Mouse (Mus musculus) kidney, embryonic 14.5 days (tissue): ENCODE measurements around the gene Tbkbp1. TPM values are rescaled to one million over a fixed set of nuclear protein-coding genes. Genes with fewer than 3 reads are reported as not detected.

Source experiments
- microRNA-seq: library from miRNA; unstranded; fragments of <30 nt; microRNA quantifications from one replicate; pipeline ENCODE4, GENCODE M21; 2016
- polyA plus RNA-seq: library from polyadenylated mRNA; unstranded; fragments of >200 nt; fragmentation: Nextera tagmentation; extraction: Ambion mirVana; gene quantifications from 2 replicates; pipeline ENCODE4 v1.2.1, GENCODE M21; 2014

Gene Tbkbp1
- polyA plus RNA-seq, 1 experiment from 2014 or later: 6.8 TPM

Small RNAs within 50 kb of the gene (microRNA-seq; reads per million reads assigned to microRNA genes)
- gene Mir7235: 0.63 reads per million

Other genes with a start within 250 kb of the Tbkbp1 start
- gene Cdk5rap3, start 235.0 kb downstream of the Tbkbp1 start, polyA plus RNA-seq: 66.9 and 69.1 TPM in 2 replicates
- 33.7 and 36.3 TPM in 2 replicates for gene Prr15l, start 223.4 kb downstream of the Tbkbp1 start, polyA plus RNA-seq
- gene Pnpo, start 207.5 kb downstream of the Tbkbp1 start, polyA plus RNA-seq: 17.3 and 28.0 TPM in 2 replicates
- gene Sp2, start 168.5 kb downstream of the Tbkbp1 start, polyA plus RNA-seq: 13.3 and 23.9 TPM in 2 replicates
- 0.57 and 0.60 TPM in 2 replicates for gene Sp6, start 138.1 kb downstream of the Tbkbp1 start, polyA plus RNA-seq
- 24.4 and 29.9 TPM in 2 replicates for gene Scrn2, start 121.6 kb downstream of the Tbkbp1 start, polyA plus RNA-seq
- gene Lrrc46, start 110.1 kb downstream of the Tbkbp1 start, polyA plus RNA-seq: 1.6 and 1.7 TPM in 2 replicates
- gene Mrpl10, start 109.9 kb downstream of the Tbkbp1 start, polyA plus RNA-seq: 89.4 and 99.6 TPM in 2 replicates
- 5.1 and 5.8 TPM in 2 replicates for gene Osbpl7, start 100.9 kb downstream of the Tbkbp1 start, polyA plus RNA-seq
- gene Tbx21, start 36.2 kb downstream of the Tbkbp1 start, polyA plus RNA-seq: 0.07 TPM in 1 of 2 replicates, not detected in the other
- gene Kpnb1, start 36.4 kb upstream of the Tbkbp1 start, polyA plus RNA-seq: 60.0 and 84.3 TPM in 2 replicates
- gene Npepps, start 129.1 kb upstream of the Tbkbp1 start, polyA plus RNA-seq: 53.6 and 78.6 TPM in 2 replicates
- gene Mrpl45, start 164.2 kb upstream of the Tbkbp1 start, polyA plus RNA-seq: 58.4 and 64.8 TPM in 2 replicates
- gene Gpr179, start 200.6 kb upstream of the Tbkbp1 start, polyA plus RNA-seq: 0.07 and 0.10 TPM in 2 replicates
- gene Socs7, start 211.1 kb upstream of the Tbkbp1 start, polyA plus RNA-seq: 2.5 and 3.7 TPM in 2 replicates